Mouse (Mus musculus): ENCODE data around the gene Unc79.

Unc79 gene

DNA sequence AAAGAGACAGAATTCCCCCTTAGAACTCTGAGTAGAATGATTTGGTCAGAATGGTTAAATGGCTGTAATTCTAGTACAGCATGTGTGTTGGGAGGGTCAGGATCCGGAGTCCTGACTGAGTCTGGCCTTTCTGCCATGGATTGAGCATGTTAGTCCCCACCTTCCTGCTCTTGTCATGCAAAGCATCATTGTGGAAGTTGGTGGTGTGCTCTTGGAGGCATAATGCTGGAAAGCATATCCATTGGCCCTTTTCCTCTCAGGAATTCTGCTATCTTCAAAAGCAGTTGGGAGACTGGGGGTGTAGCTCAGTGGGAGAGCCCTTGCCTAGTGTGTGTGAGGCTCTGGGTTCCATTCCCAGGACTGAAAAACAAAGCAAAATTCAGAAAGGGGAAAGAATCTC lies 175.2 kb downstream of the Unc79 start:
- no peak for DNase-seq (ENCODE audit: low read depth, low spot score)

DNA sequence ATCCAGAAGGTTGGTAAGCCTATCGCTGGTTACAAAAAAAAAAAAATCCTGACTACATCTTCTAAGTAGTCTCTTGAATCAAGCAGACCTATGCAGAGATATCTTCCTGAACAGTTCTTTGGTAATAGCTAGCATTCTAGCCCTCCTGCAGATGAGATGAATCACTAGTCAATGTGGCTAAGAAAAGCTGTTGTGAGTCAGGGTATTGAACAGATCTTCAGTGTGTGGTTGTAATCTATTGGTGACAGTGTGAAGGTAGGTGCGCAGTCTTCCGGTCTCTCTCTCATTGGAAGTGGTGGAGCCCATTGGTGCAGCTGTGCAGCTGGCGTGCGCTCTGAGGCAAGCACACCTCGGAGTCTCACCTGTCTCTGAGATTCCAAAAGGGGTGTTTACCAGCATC lies 180.3 kb downstream of the Unc79 start:
- no peak for DNase-seq (ENCODE audit: low read depth, low spot score)

DNA sequence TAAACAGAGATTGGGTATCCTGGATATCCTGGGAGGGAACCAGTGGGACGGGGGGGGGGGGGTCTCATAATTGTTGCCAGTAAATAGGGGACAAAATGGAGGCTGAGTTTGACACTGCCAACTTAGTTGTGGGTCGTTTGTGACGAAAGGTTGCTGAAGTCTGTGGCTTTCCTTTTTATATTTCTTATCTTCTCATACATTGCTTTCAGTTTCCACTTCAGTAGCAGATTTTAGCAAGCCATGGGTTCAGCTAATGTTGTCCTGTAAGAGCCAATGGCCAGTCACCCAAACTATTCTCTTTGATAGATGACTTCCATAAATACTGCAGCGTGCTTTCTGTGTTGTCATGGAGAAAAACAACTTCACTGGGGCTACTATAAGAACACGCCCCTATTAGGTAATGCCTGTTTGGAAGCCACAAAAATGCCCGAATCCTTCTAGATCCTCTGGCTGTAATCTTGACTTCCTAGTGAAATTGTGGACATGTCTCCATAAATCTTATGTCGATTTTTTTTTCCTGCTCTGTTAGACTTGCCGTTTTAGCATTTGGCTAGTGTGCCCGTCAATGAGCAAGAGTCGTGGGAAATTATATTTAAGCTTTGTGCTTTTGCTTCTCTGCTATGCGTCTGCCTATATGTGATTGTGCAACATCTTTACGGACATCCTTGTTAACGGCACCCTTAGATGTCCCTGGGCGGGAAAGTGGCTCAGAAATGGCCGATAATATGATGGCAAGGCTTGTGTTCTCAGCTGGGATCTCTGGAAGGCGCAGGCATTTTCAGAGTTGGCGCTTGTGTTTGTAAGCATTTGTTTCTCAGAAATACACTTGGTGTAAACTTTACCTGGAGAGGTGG lies 181.0 kb downstream of the Unc79 start:
- DNase-seq (ENCODE audit: low read depth, low spot score) = no peak

DNA sequence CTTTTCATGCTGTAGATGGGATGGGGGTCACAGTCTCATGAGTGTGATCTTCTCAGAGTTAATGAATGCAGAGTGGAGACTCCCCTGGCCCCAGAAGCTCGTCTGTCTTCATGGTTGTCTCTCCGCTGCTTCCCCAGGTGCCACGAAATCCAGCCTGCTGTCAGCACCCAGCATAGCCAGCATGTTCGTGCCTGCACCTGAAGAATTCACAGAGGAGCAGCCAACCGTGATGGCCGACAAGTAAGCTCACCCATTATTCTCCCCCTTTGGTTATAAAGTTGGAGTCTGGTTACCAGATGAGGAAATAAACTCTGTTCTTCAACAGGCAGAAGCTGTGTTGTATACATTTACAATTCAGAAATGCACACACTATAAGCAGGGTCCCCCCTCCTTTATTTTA lies 182.8 kb downstream of the Unc79 start:
- no peak for DNase-seq (ENCODE audit: low read depth, low spot score)

DNA sequence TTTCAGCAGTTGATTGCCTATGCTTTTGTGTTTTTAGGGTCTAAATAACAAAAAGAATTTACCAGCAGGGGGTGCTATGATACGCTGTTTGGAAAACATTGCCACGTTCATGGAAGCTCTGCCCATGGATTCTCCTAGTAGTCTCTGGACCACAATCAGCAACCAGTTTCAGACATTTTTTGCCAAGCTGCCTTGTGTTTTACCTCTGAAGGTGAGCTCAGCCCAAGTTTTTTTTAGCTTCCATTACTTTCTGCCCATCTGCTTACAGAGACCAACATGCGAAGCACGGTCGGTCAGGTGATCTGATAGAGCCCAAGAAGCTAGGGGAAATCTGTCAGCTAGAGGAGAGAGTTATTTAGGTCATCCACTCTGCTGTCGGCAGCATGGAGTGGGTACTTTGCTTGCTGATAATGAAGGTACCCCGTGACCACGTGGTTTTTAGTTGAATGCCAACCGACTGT lies 193.9 kb downstream of the Unc79 start:
- peak; percentile 67 for DNase-seq (ENCODE audit: low read depth, low spot score)

DNA sequence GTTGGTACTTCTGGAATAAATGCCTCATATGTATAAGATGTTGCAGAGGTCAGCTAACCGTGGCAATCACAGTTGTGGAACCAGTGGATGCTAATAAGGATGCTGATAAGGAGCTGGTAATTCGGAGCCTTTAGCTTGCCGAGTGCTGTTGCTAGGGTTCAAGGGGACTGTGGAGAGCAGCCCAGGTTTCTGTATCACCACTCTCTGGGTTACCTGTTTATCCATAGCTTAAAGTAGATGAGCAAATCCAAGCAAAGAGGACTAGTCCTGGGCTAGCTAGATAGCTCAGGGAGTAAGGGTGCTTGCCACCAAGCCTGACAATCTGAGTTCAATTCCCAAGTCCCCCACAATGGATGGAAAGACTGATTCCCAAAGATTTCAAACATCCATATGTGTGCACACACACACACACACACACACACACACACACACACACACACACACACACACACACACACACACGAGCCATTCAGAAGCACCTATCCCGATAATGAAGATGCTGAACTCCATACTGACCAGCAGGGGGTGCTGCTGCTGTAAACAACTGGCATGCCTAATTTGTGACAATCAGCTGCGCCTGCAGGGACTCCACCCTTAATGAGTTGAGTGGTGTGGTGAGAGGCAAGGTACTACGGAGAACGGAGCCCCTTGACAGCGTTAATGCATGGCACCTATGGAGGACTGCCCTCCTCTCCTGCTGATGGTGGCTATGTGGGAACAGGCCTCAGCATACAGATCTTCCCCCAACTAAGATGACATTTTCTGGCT lies 195.3 kb downstream of the Unc79 start:
- peak; percentile 57 for DNase-seq (ENCODE audit: low read depth, low spot score)

DNA sequence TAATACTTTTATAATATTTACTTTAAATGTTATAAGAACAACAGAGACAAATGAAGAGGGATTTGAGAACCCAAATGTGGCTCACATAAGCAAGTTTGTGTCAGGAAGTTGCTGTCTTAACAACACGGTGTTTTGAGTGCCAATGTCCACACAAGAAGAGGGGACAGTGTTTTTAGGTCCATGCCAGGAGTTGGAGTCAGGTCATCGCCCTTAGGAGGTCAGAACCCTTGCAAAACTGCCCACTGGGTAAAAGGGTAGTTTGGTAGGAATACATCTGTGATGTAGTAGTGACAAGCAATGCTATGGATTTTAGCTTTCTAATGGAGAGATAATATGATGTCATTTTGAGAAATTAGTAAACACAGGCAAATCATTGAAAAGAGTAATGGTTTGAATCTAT lies 201.6 kb downstream of the Unc79 start:
- DNase-seq (ENCODE audit: low read depth, low spot score) = no peak

DNA sequence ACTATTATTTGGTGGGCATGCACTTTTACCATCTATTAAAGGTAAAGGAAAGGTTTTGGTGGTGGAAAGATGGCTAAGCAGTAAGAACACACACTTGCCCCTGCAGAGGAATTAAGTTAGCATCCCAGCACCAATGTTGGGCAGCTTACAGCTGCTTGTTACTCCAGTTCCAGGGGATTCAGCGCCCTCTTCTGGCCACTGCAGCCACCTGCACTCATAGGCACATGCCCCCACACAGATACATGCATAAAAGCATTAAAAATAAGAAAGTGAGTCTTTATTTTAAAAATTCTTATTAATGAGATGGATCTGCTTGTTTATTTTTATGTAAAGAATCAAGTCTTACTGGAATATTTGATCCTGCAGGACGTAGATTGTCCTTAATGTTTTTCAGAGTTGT lies 206.3 kb downstream of the Unc79 start:
- DNase-seq (ENCODE audit: low read depth, low spot score) = no peak

DNA sequence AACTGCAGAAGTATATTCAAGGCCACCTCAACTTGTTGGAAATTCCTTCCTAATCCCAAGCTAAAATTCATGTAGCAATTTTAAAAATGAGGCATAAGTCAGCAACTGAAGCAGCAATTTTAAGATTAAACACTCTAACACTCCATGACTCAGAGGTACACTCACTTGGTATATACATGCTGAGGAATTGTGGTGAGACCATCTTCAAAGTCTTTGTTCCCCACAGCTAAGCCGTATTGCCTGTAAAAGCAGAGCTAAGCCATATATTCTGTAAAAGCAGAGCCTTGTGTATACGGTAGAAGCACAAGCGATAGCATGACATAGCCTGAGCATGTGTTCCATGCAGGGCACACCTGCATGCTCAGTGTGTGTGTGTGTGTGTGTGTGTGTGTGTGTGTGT lies 206.7 kb downstream of the Unc79 start:
- DNase-seq (ENCODE audit: low read depth, low spot score) = no peak

DNA sequence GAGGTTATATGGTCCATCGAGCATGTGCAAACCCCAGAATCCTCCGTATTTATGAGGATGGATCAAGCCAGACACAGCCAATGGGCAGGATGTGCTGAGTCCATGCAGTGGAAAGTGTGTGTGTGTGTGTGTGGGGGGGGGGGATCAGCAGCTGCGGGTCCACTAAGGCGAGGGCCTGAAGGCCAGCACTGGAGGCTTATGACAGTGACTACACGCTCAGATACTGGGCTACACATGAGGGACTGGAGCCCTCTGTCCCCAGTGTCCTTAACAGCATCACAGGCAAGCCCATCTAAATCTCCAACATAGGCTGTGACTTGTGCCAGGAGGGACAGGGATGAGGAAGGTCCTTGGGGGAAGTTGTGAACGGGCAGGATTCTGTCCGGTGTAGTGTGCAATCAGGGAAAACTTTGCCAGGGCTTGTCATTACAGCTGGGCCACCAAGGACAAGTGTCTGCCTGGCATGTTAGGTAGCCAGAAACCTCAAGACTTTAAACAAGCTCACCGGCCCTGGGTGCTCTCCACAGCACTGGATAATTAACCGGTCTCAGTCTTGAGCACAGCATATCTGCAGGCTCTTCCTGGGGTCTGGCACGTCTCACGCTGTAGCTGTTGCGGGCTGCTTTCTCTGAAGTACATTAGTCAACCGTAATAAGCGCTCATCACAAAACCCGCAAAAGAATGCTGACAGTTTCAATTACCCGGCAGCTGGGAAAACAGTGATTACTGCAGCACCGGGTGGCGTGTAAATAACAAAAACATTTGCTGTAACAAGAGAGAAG lies 208.7 kb downstream of the Unc79 start:
- no peak for DNase-seq (ENCODE audit: low read depth, low spot score)

DNA sequence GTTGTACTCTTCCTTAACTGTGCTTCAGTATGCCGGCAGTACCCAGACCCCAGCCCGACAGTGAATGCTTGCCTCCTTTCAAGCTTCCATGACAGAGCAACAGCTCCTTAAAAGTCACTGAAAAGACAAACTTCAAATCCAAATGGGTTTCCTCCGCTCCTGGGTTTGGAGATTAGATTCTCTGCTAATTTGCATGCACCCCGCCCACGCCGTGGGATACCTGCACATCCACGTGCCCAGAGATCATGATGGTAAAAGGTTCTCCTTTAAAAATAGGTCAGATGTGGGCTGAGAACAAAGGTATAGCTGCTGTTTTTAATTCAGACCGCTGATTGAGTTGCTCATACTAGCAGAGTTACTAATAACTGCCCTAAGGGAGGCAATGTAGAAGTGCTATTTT lies 210.4 kb downstream of the Unc79 start:
- no peak for DNase-seq (ENCODE audit: low read depth, low spot score)

DNA sequence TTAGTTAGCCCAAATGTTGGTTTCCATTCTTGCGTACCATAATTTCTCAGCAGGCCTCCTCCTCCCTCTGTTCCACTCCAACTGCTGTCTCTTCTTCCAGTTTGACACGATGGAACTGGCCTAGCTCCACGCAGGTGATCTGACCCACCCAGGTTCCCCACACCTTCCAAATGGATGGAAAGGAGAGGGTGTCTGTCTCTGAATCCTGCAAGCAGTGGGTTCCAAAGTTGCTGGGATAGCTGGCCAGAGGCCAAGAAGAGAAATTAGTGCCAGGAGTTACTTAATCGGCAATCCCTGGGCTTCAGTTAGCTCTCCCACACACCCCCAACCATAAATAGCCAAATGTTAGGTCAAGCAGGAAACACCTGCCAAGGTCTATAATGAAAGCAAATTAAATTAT lies 212.1 kb downstream of the Unc79 start:
- no peak for DNase-seq (ENCODE audit: low read depth, low spot score)

DNA sequence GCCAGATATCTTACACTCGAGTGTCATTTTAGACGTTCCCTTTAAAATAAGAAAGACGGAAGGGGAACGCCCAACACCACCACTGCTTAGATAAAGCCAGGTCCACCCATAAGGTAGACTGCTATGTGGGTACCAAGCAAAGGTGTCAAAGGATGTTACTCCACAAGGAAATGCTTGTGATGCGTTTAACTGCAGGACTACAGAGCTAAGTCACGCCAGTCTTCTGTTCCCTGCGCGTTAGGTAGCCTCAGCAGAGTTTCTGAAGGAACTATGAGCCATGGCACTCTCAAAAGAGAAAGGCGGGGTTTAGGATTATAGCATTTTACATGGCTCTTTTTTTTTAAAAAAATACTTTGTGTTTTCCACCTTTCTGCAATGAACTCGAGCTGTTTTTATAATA lies 214.9 kb downstream of the Unc79 start:
- no peak for DNase-seq (ENCODE audit: low read depth, low spot score)

DNA sequence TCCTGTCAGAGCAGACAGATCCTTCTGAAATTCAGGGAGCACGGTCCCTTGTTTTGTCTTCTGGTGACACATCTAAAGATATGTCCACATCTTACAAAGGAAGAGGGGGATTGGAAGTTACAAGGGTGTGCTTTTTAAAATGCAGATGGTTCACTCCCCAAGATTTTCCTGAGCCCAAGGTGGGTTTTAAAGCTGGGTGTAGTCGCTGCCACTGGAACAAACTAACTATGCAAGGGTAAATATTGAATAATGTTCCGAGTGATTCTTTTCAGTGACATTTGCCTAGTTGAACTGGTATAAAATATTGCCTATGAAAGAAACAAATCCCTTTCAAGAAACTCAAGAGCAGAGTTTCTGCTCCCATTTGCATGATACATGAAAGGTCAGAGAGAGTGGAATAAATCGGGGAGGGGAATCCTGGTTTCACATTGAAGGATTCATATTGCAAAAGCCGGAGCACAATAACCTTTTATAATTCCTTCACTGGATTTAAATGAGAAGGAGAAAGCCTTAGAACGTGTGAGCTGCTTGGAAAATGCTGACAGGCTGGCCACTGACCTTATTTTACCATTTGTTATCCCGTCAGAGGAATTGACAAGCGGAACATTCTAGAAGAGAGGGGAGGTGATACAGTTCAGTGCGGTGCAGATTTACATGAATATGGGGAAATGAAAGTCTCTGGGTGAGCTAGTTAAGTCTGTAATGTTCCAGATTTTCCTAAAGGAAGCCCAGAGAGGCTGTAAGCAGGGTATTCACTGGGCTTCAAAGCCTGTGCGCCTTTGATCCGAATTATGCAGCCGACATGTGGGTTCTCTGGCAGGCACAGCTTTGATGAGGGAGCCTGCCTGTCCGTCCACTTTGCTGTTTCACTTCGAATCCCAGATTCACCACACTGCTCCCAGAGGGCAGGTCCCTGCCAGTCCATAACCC lies 215.7 kb downstream of the Unc79 start:
- no peak for DNase-seq (ENCODE audit: low read depth, low spot score)

DNA sequence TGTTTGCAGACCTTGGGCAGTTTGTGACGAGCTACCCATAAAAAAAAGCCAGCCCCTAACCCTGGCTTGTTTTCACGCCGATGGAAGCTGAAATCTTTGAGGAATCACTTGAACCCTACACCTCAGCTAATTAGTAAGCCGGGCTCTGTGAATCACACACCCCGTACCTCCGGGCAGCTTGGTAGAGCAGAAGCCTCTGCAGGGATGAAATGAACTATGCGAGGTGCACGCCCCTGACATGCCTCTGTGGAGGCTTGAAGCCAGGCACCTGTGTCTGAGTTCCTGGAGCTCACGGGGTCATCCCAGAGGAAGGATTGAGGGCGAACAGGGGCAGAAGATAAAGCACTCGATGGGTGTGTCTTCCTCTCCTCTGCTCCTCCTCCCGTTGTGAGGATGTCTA lies 220.2 kb downstream of the Unc79 start:
- DNase-seq (ENCODE audit: low read depth, low spot score) = no peak

DNA sequence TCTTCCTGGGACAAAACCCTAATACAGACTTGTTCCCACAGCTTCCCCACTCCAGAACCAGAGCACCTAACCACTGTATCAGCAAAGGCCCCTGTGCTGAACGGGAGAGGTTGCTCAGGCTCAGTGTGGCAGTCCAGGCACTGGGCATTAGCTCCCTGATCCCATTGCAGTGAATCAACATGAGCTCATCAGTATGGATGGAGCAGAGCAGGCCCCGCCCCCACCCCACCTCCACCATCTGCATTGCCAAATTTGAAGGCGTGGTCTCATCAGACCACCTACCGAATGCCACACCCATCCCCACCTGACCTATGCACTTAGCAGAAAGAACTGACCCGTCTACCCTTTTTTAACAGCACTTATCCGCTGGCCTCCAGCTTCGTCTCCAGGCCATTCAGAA lies 234.4 kb downstream of the Unc79 start:
- DNase-seq (ENCODE audit: low read depth, low spot score) = no peak

DNA sequence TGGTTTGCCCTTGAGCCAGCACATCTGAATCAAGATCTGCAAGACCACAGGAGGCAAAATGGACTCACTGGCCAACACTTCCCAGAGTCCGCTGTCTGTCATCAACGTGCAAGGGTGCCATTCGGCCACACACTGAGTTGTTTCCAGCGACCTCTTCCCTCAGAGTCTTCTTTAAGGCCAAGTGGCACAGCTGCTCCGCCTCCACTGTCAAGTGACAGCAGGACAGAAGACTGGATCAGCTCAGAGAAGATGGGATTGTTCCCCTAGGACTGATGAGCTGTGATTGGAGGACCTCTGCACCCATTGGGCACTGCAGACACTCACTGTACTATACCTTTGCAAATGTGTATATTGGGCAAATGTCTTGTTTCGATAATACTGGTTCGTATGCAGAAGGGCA lies 238.4 kb downstream of the Unc79 start:
- DNase-seq (ENCODE audit: low read depth, low spot score) = no peak

DNA sequence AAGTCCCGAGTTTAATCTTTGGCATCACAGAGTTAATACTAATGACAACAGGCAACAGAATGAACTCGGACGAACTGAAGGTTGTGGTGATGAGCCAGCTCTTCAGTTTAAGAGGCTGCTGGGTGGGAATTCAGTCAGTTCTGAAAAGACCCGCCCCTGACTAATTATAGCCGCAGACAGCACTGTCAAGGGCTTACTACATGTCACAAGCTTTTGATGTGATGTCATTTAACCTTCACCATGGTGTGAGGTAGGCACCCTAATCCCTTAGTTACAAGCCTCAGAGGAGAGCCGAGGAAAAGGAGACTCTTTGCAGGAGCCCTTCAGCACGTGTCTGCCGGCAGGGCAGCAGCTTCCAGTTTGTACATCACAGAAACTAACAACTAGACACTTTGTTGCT lies 239.6 kb downstream of the Unc79 start:
- DNase-seq (ENCODE audit: low read depth, low spot score) = no peak

DNA sequence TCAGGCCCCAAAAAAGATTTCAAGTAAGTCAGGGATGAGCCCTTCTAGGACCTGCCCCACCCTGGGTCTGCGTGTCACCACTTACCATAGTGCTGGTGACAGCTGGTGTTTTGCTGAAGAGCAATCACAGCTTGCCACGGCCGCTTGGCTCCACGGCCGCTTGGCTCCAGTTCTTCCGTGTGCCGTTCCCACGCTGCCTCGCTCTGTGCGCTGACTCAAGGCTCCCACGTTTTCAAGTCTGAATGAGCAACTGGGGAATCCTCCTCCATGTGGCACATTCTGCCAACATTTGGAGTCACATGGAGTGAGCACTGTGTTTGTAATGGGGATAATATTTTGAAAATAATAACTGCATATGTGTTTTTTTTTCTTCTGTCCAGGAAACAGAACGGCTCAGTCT lies 241.1 kb downstream of the Unc79 start:
- DNase-seq (ENCODE audit: low read depth, low spot score) = no peak

DNA sequence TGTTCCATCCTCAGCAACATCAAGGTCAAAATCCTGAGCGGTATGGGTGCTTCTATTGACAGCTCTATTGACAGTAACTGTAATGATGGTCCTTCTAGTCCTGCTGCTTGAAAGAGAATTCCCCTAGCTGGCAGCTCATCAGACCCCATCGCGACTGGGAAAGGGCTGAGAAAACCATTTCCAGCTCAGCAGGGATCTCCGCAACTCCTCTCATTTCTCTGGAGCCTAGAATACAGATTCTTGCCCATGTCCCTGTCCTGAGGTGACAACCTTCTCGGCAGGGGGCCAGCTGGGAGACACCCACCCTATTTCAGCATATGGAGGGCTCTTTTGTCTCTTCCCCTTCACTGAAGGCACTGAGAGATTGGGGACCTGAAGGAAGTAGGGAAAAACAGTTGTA lies 244.3 kb downstream of the Unc79 start:
- DNase-seq (ENCODE audit: low read depth, low spot score) = no peak
